Mouse (Mus musculus) urinary bladder, postnatal 25 days (tissue): Measurements from ENCODE around the gene Samd5.
A peak's percentile ranks its signal among the peaks of the same experiment; 100 is the strongest.

ENCODE experiments used
- DNase-seq: peaks from one replicate; pipeline ENCODE4 v3.0.0; 2022; ENCODE audit warnings: low spot score

Gene Samd5

DNA sequence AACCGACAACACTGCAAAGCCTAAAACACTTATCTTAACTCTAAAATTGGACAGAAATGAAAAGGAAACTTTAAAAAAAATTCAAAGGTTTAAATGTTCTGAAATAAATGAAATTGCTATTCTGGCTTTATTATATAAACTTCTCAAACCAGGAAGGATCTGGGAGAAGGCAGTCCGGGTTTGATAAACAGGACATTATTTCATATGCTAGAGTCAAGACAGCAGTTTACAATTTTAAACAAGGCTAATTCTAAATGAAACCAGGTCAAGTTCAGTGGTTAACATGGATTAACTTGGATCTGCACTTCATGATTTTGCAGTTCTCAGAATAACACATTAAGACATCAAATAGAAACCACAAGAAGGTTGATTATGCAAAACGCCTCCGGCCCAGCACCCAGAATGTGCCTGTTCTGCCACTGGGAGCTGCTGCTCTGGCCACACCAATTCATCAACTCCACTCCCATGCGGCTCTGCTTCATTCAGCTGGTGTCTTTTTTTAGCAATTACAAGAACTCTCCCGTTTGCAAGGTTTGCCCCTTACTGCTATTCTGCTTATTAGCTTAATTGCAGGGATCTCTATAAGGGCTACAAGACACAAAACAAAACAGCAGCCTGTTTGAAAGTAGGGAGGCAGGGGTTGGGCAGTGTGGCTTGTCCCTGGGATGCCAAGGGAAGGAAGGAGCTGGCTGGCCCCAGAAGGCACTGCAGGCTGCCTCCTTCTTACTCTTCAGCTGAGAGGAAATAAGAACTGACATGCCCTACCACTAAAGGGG, 24.8 kb downstream of the Samd5 start:
- DNase-seq, result no peak

DNA sequence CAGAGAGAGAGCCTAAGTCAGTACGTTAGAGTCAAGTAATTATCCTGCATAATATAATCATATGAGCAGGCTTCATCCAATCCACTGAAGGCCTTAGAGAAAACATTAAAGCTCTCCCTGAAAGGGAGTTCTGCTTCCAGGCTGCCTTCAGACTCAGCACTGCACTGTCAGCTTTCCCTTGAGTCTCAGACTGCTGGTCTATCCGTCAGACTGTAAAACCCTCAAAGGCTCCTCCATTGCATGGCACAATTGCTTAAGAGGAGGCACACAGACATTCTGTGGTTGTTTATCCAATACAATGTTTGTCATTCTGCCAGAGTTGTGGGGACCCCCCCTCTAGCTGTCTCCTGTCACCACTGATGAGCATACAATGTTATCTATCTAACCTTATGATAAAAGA, 26.5 kb downstream of the Samd5 start:
- no peak for DNase-seq

DNA sequence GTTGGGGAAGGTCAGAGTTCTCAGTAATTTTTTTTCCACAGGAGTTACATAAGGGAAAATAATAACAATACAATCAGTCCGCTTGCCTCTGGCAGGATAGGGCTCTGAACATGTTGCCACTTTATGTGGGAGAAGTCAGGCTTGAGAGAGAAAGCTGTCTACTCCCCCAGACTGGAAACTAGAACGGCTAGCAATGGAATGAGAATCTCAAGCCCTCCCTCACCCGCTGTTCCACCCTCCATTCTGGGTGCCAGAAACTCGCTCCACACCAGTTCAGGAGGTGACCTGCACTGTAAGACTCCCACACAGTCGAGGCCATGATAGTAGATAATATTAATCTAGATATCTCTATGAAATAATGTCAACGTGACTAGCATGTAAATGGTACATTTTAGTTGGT, 27.3 kb downstream of the Samd5 start:
- no peak for DNase-seq

DNA sequence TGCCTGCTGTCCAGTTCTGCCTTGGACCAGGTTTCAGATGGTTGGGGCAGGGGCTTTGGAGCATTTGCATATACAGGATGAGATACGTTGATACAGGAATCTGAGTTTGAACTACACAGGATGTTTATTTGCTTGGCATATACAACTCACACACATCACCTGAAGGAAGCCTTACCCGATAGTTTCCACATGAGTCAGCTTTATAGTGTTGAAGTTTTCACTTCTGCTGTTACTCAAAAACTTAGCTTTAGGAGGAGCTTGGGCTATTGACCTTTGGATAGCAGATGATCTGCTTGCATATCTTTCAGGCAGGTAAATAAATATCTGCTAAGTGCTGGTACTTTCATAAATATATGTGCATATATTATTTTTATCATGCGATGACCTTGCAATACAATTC, 28.6 kb downstream of the Samd5 start:
- no peak for DNase-seq

DNA sequence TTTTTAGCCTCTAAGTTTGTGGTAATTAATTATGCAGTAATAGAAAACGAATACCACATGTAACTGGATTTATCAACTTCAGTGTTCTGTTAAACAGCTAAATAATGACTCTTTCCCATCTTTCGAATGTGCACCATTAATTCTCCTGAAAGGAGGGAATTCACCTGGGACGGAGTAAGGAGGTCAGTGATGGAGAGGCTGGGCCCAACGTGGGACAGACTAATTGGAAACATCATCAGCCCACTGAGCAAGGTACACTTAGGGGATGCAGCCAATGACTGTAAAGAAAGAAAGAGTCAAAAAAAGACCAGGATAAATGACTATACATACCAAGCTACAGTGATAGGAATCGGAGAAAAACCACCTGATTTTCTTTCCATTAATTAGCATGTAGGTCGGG, 31.5 kb downstream of the Samd5 start:
- no peak for DNase-seq

DNA sequence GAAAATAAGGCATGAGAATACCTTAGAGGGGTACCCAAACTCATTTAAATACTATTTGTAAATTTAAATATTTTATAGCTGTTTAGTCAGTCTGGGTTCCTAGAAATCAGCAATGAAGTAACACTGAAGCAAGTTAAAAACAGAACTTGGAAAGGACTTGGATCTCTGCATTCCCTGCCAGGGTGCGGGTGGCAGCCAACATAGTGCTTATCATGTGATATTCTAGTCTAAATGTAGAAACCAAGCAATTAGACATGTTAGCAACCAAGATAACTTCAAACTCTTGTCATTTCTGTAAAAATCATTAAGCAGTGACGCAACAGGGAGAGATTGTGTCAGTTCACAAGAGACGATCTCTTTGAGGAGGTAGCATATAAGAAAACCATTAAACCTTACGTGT, 32.9 kb downstream of the Samd5 start:
- no peak for DNase-seq

DNA sequence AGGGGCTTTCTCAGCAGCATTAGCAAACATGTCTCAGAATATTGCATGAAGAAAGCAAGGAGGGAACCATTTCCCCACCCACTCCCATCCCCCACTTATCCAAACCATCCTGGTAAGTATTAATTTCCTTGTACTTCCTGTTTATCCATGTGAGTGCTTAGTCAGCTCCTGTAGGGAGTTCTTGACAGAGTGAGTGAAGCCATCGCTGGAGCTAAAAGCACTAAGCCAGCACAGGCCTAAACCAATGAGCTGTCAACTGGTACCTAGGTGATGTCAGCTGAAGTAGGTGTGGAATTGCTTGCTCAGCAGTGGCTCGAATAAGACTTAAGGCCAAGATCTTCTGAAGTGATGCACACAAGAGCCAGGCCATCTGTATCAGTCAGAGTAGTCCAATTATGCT, 34.3 kb downstream of the Samd5 start:
- DNase-seq, result no peak

DNA sequence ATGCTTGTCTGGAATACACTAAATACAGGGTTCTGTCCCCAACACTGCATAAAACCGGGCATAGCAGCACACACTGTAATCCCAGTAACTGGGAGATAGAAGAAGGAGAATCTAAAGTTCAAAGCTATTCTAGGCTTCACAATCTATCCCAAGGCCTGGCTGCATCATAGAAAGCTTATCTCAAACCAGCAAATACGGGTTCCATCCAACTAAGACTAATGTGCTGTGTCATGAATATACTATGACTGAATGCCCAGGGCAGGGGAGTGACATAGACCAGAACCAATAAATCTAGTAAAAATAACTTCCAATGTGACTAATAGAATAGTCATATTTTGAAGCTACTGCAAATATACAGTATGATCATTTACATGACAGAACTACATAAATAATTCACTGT, 35.0 kb downstream of the Samd5 start:
- DNase-seq, result no peak

DNA sequence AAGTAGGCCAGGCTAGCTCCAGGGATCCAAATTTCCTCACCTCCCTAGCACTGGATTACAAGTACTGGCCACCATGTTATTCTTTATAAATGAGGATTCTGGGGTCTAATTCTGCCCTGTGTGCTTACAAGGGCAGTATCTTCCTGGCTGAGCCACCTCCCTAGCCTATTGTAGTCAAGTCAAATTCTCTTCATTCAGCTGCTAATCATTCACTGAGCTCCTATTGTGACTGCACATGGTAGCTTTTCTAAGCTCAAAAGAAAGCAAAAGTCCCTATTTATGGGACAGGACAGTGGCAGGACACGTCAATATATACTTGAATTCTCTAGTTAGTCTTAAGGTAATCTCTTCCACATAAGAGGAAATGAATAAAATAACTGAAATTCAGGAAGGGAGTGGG, 49.7 kb downstream of the Samd5 start:
- no peak for DNase-seq

DNA sequence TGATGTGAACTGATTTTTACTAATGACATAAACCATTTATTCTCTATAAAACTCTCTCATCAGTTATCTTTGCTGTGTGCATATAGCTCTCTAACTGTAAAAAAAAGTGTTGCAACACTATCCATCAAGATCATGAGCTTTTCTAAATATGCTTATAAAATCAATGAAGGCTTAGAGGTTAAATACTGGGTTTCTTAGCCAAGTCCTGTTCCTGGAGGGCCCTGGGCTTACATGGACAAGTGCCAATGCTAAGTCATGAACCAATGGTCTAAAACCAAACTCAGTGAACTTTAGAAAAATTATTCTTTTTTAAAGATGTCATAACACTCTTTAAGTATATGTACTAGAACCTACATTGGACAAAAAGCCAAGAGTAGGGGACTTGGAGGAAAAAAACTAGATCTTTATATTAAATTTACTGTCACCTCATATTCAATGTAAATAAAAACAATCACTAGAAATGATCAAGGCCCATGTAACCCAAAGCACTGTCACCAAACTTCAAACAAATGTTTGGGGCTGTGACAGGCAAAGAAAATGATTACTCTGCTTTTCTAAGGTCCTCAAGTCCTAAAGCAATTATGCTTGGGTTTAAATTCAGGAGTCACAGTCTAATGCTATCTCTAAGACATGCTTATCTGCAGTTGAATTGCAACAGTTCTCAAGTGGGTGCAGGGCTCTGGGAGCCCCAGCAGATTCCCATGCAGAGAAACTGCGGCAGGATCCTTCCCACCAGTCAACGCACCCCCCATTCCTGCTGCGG, 52.9 kb downstream of the Samd5 start:
- no peak for DNase-seq

DNA sequence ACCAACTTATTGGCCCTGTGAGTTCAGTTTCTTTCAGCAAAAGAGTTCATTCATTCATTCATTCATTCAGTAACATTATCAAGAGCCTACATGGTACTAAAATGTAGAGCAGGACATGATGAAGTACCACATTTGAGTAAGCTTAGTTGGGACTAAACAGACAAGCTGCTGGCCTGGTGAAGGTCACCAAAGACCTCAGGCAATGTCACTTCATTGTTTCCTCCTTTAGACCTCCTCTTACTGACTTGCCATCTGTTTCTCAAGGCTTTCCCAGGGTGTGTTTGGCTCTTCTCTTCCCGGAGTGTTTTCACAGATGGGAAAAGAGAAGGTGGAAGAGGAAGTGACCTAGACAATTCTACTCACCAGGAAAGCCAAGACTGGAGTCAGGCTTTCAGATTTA, 54.0 kb downstream of the Samd5 start:
- DNase-seq, result no peak

DNA sequence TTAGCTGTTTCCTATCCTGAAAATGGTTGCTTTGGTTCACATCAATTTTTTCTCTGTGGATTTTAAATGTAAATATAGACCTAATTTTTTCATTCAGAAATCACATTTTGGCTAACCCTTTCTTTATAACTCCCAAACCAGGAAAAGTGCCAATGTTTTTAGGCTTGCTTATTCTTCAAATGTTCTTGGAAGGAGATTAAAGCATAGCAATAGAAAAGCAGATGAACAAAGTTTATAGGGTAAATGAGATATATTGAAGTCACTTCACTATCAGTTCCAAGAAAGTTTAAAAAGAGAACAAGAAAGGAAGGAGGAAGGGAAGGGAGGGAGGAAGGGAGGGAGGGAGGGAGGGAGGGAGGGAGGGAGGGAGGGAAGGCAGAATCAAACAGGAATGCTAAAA, 60.0 kb downstream of the Samd5 start:
- no peak for DNase-seq

DNA sequence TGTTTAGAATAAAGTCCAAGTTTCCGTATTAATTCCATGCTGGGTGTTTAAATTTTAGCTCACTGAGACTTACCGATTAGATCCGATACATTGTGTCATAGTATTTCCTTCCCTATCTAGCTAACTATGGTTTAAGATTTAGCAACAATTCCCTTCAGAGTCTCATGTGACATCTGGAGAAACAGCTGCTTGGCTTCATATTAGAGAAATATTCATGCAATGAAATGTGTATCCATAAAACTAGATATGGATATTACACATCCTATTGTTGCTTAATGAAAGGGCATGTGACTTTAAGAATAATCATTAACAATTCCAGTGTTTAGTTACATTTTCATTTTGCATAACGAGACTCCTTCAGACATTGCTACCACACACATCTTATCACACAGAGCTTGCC, 66.2 kb downstream of the Samd5 start:
- no peak for DNase-seq

DNA sequence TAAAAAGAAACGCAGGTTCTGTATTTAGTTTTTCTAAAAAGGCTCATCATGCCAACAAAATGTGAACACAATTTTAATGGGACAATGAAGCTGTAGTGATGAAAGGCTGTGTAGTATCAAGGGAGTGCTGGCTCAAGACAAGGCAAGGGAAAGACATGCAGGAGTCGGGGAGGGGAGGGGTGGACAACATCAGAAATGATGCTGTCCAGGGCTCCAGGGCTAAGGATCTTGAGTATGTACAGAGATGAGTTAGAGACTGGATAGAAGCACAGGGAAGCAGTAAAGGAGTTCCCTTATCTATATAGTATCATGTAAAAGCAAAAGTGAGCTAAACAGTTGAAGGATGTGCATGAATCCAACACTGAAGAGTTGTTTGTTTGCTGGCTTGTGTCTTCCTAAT, 67.9 kb downstream of the Samd5 start:
- no peak for DNase-seq

DNA sequence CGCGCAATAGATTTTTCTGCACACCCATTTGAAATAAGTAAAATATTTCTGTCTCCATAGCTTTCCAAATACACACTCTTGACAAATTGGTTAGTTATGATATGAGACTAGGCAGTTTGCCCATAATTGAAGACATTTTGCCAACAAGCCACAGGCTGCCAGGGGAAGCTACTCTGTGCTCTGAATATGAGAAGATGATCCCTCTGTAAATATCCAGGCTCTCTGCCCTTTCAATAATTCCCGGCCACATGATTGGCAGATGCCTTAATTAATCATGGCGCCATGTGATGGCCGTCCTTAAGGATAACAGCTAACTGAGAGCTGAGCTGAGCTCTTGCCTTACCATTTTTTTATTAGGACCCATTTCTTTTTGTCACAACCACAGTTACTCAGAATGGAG, 69.4 kb downstream of the Samd5 start:
- no peak for DNase-seq

DNA sequence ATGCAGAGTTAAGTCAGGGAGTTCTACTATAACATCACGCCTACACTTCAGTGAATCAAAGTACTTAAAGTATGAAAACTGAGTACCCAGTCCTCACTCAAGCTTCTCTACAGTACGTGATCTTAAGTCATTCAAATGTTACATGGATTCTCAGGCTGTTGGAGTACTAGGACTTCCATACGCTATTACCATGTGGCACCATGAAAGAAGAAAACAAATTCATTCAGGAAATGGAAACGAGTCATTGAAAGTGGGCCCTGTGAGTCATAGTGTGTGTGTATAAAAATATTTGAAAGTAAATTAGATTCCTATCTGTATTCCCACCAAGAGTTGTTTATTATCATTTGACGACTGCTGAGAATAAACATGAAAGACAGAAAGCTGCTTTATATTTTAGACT, 71.7 kb downstream of the Samd5 start:
- no peak for DNase-seq

DNA sequence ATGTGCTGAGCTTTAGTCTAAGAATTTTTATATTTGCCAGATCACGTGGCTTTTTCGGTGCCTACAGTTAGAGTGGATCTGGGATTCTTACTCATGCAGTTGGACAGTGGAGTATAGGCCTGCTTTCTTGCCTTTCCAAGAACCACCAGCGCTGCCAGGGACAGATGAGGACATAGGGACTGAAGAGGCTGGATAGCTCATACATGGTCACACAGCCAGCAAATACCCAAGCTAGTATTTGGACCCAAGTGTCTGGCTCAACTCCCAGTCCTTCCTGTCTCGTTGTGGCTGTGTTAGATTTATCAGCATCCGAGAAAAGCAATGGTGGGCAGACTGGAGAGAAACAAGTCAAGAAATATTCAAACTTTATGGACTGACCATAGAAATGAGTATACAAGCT, 72.2 kb downstream of the Samd5 start:
- no peak for DNase-seq

DNA sequence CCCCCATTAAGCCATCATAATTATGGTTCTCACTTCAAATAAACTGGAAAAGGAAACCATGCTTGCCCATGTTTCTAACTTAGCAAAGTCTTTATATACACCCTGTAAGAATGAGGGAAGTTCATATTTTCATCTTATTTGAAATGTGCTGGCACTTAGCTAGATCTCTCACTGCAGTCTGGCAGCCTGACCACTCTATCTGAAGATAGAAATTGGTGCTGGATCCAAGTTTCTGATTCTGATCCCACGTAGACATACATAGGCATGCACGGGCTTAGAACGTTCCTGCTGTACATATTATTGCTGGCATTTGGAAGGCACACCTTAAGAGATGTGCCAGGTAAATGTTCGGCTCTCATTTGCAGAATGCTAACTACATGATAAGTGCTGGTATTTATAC, 72.6 kb downstream of the Samd5 start:
- no peak for DNase-seq

DNA sequence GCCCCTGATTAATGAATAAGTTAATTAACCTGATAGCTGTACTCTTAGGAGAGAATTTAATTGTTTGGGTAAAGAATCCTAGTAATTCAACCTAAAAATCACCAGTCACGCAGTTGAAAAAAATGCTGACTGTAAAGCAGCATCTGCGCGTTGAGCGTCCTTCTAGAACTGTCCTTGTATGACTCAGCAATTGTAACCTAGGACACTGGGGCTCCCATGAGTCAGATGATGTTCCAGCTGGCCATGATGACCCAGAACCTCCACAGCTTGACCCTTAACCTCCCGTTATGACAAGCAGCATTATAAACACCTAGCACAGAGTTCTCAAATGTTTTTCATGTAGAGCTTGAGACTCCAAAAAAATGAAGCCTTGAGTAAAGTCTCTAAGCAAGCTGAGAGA, 78.8 kb downstream of the Samd5 start:
- no peak for DNase-seq

DNA sequence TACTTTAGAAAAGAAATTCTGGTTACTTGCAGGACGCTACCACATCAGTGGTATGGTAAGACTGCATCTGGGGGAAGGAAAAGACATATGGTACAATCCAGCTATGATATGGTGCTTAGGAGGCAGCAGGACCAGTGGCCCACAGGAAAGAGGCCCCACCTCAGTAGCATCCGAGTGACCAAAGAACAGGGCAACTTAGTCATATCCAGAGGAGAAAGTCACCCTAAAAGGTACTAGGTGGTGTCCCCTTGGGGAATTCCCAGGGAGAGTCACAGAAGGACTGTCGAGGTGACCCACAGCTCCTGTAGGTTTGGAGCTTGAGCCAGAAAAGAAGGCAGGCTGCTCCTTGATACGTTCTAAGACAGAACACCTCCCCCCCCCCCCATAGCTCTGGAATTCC, 80.3 kb downstream of the Samd5 start:
- DNase-seq, result no peak

DNA sequence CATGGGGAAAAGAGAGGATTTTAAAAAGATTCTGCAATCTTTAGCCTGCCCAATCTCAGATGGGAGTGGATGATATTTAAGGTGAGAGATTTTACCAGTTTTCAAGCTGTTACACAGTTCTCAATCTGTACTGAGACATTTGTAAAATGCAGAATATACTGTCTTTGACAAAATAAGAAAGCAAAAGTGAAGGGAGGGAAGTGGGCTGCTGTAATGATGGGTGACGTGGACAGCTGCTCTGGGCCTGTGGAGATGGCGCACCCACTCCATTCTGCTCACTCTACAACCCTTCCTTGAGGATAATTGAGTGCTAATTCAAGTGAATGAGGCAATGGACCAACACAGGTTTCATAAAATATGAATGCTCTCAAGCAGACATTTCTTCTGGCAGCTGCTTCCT, 84.4 kb downstream of the Samd5 start:
- DNase-seq, result no peak

DNA sequence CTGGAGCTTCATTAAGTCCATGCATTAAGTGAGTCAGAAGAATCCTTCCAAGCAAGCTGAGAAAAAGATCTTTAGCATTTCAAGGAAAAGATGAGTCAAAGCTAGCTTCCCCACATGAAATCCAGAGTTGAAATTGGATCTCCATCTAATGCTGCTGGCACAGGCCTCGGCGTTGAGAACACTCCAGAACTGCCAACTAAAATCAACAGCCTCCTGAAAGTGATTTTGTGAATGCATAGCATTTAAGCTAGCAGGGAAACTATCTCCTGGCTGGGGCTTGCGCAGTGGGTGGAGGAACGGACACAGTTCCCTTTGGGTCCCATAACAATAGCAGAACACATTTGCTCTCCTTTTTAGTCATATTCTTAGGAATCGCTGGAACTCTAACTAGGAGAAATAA, 88.7 kb downstream of the Samd5 start:
- DNase-seq, result no peak

DNA sequence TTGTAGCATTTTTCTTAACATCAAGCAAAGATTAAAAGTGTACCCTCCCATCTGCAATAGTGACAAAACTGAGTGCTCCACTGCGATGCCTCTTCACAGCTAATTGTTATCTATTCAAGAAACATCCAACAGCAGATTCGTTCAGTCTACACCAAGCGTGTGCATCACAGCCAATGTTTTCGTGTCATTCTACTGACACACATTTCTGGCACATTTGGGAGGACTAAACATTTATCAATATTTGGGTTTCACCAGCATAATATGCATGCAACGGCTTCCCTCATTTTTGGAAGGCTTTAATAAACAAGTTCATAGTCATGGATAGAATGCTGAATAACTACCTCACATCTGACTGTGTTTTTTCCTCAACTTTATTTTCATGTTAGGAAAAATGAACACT, 95.6 kb downstream of the Samd5 start:
- DNase-seq, result no peak

DNA sequence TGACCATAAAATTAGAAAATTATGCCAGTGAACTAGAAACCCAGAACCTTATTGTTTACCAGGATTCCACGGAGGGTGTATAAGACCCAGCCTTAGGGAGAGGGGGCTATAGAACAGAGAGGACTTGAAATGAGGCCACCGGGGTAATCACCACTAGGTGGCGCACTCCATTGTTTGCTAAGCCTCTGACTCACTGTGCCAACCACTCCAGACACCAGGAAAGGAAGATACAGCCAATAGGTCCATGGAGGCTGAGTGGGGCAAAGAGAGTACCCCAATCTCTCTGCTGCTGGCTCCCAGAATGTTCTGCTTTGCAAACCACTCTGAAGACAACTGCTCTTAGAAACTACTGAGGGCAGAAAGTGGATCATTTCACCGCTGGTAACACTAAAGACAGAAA, 99.4 kb downstream of the Samd5 start:
- DNase-seq, result peak; percentile 70
